Mouse (Mus musculus) neural tube, embryonic 11.5 days (tissue): ENCODE measurements at regions not wholly inside any gene's neighbourhood (a gene's known extent, or its start where the extent isn't known, plus 50 kb on each side); places are given as distances from the start of the nearest gene placed in this dataset.

Experiments used
- ATAC-seq: fragments of 200-750 bp; cut with Nextera tagmentation; 2 replicates; pipeline ENCODE4 v1.8.0; 2017; ENCODE audit warnings: moderate number of reproducible peaks, mild to moderate bottlenecking, moderate TSS enrichment, moderate library complexity; ENCODE audit not compliant: insufficient read depth, low FRiP score, low TSS enrichment
- DNase-seq: peaks from one replicate; pipeline ENCODE4 v3.0.0-alpha.2; 2015; ENCODE audit warnings: low spot score
- H3K27ac ChIP-seq: fragments of 300-500 bp; sonication (generic); 2 replicates; pipeline ENCODE4 v1.5.1; 2014; ENCODE audit warnings: low read depth, mild to moderate bottlenecking, low read length
- H3K27me3 ChIP-seq: fragments of 300-500 bp; sonication (generic); 2 replicates; pipeline ENCODE4 v1.6.1; 2014; ENCODE audit warnings: mild to moderate bottlenecking, low read length, mixed read lengths; ENCODE audit not compliant: control insufficient read depth, insufficient read depth
- H3K36me3 ChIP-seq: fragments of 300-500 bp; sonication (generic); 2 replicates; pipeline ENCODE4 v1.6.1; 2014; ENCODE audit warnings: mild to moderate bottlenecking, low read length, moderate library complexity, mixed read lengths; ENCODE audit not compliant: control insufficient read depth, insufficient read depth
- H3K4me1 ChIP-seq: fragments of 300-500 bp; sonication (generic); 2 replicates; pipeline ENCODE4 v1.6.1; 2014; ENCODE audit warnings: low read length, mixed read lengths; ENCODE audit not compliant: control insufficient read depth, insufficient read depth
- H3K4me2 ChIP-seq: fragments of 300-500 bp; sonication (generic); 2 replicates; pipeline ENCODE4 v1.6.1; 2014; ENCODE audit warnings: low read depth, mild to moderate bottlenecking, moderate library complexity
- H3K4me3 ChIP-seq: fragments of 300-500 bp; sonication (generic); 2 replicates; pipeline ENCODE4 v1.5.1; 2014; ENCODE audit warnings: low read depth, low read length
- H3K9ac ChIP-seq: fragments of 300-500 bp; sonication (generic); 2 replicates; pipeline ENCODE4 v1.6.1; 2014; ENCODE audit warnings: mild to moderate bottlenecking, low read length
- H3K9me3 ChIP-seq: fragments of 300-500 bp; sonication (generic); 2 replicates; pipeline ENCODE4 v1.6.1; 2016; ENCODE audit warnings: low read length; ENCODE audit not compliant: control insufficient read depth
- WGBS: fragments of 180-500 bp; shearing (Covaris S2); extraction: QIAGEN DNeasy Blood & Tissue Kit; methylation state at CpG from one replicate; pipeline ENCODE4 v1.1.7; 2014; 5-methylcytosine and 5-hydroxymethylcytosine counted together

GRCm38 (mm10) chr11:20468319-20469018 is 74.6 kb upstream of the Sertad2 start:
- Histone ChIP-seq H3K36me3 (no peaks in the 10 kb centered on the region), H3K4me3 (no peak overlapping the region), H3K27ac (no peak overlapping the region), H3K27me3 (no peaks in the 10 kb centered on the region), H3K4me1 (no peaks in the 10 kb centered on the region), H3K9ac (no peak overlapping the region), H3K9me3 (no peaks in the 10 kb centered on the region), H3K4me2 (no peak overlapping the region)
- WGBS = 78% methylated on average over 12 of the region's 12 CpGs
- DNase-seq (no peak), ATAC-seq (no peak)

- H3K4me1 ChIP-seq = no peaks in the 10 kb centered on the region
- no peak for ATAC-seq
- H3K27ac ChIP-seq = no peak overlapping the region
- DNase-seq = no peak
- no peak overlapping the region for H3K9ac ChIP-seq
- no peaks in the 10 kb centered on the region for H3K36me3 ChIP-seq
- 45% methylated on average over 5 of the region's 5 CpGs for WGBS
- no peaks in the 10 kb centered on the region for H3K27me3 ChIP-seq
- H3K4me2 ChIP-seq = no peak overlapping the region
- no peaks in the 10 kb centered on the region for H3K9me3 ChIP-seq
- H3K4me3 ChIP-seq = no peak overlapping the region
Observed at GRCm38 (mm10) chr11:20469368-20469767, 73.7 kb upstream of the Sertad2 start.

DNA sequence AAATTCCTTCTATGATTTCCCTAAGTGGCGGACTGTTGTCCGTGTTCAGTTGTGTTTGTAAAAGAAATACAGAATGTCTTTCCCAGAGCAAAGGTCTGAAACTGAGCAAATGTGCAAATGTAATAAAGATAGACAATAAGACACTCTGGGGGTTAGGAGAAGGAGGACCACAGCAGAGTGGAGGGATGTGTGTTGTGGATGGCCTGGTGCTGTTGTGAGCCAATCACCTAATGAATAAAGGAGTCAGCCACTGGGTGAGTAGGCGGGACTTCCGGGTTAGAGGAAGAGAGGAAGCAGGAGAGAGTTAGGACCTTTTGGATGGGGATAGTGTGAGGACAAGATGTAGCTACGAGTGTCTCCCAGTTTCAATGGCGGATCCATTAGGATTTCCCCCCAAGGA is 72.7 kb upstream of the Sertad2 start:
- H3K36me3 ChIP-seq = no peaks in the 10 kb centered on the region
- no peak overlapping the region for H3K27ac ChIP-seq
- no peak for DNase-seq
- H3K4me3 ChIP-seq = no peak overlapping the region
- no peak overlapping the region for H3K9ac ChIP-seq
- WGBS = 92% methylated on average over 6 of the region's 6 CpGs
- no peaks in the 10 kb centered on the region for H3K27me3 ChIP-seq
- ATAC-seq = no peak
- no peak overlapping the region for H3K4me2 ChIP-seq
- no peaks in the 10 kb centered on the region for H3K4me1 ChIP-seq
- no peaks in the 10 kb centered on the region for H3K9me3 ChIP-seq

DNA sequence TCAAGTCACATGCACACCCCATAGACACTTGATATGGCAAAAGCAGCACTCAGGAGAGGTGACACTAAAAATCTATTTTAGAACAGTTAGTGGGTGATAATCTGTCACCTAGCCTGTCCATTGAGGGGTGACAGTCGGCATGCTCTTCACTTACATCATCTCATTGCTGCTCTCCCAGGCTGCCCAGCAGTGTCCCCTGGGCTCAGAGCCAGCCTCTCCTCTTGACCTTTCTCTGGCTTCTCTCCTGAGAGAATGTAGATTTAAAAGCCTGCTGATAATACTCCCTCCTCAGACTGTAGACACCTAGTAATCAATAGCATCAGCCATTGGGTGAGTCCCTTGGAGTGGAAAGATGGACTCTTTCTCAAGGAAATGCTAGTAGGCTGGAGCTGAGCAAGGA is 70.7 kb upstream of the Sertad2 start:
- DNase-seq = no peak
- no peaks in the 10 kb centered on the region for H3K27me3 ChIP-seq
- WGBS = 87% methylated on average over 1 of the region's 1 CpGs
- H3K27ac ChIP-seq = no peak overlapping the region
- H3K36me3 ChIP-seq = no peaks in the 10 kb centered on the region
- ATAC-seq = no peak
- H3K4me3 ChIP-seq = no peak overlapping the region
- no peaks in the 10 kb centered on the region for H3K4me1 ChIP-seq
- H3K9me3 ChIP-seq = no peaks in the 10 kb centered on the region
- H3K4me2 ChIP-seq = no peak overlapping the region
- H3K9ac ChIP-seq = no peak overlapping the region

DNA sequence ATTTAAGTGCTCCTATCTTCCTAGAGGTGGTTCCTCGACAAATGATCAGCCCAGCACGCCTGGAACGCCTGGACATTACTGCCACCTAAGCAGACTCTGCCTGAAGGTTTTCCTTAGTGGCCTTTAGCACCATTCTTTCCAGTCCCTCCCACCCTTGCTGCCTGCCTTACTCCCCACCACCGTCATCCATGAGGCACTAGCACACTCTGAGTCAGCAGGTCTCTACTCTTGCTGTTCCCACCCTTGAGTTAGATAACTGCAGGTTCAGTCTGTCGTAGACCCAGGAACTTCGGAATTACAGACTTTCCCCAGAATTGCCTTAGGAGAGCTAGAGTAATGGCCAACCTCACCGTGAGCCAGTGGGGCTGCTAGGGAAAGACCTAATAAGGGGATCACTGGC is 67.4 kb upstream of the Sertad2 start:
- Histone ChIP-seq H3K27me3 (no peaks in the 10 kb centered on the region), H3K4me1 (no peaks in the 10 kb centered on the region), H3K9me3 (no peaks in the 10 kb centered on the region), H3K4me3 (no peak overlapping the region), H3K9ac (no peak overlapping the region), H3K4me2 (no peak overlapping the region), H3K27ac (no peak overlapping the region), H3K36me3 (no peaks in the 10 kb centered on the region)
- WGBS = 83% methylated on average over 7 of the region's 7 CpGs
- ATAC-seq (no peak), DNase-seq (no peak)

DNA sequence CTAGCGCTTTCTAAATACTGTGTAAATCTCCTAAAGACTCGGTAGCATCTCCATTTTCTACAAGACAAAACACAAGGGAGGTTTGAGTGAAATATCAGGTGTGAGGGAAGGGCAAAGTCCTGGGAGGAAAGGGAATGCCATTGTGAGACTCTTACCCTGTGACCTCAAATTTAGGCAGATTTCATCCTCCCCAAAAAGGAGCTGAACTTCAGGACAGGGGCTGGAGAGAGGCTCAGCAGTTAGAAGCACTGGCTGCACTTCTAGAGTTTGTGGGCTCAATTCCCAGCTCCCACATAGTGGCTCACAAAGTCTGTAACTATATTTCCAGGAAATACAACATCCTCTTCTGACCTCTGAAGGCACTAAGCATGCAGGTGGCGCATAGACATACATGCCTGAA is 66.6 kb upstream of the Sertad2 start:
- no peak overlapping the region for H3K27ac ChIP-seq
- H3K4me2 ChIP-seq = no peak overlapping the region
- H3K36me3 ChIP-seq = no peaks in the 10 kb centered on the region
- no peak overlapping the region for H3K4me3 ChIP-seq
- no peak overlapping the region for H3K9ac ChIP-seq
- H3K27me3 ChIP-seq = no peaks in the 10 kb centered on the region
- DNase-seq (no peak), ATAC-seq (no peak)
- no peaks in the 10 kb centered on the region for H3K9me3 ChIP-seq
- H3K4me1 ChIP-seq = no peaks in the 10 kb centered on the region
- 87% methylated on average over 3 of the region's 3 CpGs for WGBS

DNA sequence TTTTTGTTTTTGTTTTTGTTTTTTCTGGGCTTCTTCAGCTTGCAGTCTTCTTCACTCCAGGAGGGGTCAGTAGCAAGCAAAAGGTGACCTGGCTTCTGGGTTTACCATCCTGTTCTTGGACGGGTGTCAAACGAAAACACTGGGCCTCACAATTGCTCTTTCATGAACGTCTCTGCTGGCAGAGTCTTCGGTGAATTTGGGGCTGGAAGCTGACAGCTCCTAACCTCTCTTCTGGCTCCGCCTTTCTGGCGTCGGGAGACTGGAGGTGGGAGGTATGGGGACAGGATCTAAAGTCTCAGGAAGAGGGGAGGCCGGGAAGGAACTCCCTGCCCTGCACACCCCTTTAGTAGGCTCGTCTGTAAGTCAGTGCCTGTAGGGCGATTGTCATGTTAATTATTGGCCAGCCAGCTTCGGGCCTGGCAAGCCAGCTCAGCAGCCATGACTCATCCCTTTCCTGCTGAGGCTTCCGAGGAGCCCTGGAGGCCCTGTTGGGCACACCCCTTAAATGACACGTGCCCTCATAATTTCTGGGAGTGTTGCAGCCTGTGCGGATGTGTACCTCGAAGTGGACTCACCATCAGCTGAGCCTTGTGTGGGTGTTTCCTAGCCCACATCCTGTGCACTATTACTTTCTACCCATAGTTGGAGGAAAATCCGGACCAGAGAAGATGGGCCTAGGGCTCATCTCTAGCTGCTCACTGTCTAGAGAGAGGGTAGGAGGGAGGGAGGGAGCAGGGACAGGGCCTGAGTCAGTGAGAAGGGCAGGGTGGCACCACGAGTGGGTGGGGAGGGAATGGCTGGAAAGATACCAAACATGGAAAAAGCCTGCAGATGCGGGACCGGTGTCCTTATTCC is 65.6 kb upstream of the Sertad2 start:
- no peaks in the 10 kb centered on the region for H3K4me1 ChIP-seq
- H3K4me2 ChIP-seq = peak overlapping the region; percentile 26
- H3K27ac ChIP-seq = no peak overlapping the region
- no peak overlapping the region for H3K4me3 ChIP-seq
- H3K9ac ChIP-seq = no peak overlapping the region
- no peaks in the 10 kb centered on the region for H3K9me3 ChIP-seq
- no peaks in the 10 kb centered on the region for H3K27me3 ChIP-seq
- ATAC-seq = peak; percentile 75
- peak; percentile 53 for DNase-seq
- H3K36me3 ChIP-seq = no peaks in the 10 kb centered on the region
- 13% methylated on average over 19 of the region's 19 CpGs for WGBS

- no peak overlapping the region for H3K27ac ChIP-seq
- no peak for DNase-seq
- H3K4me3 ChIP-seq = no peak overlapping the region
- H3K27me3 ChIP-seq = no peaks in the 10 kb centered on the region
- WGBS = 86% methylated on average over 3 of the region's 3 CpGs
- no peak for ATAC-seq
- no peaks in the 10 kb centered on the region for H3K36me3 ChIP-seq
- no peaks in the 10 kb centered on the region for H3K4me1 ChIP-seq
- H3K4me2 ChIP-seq = no peak overlapping the region
- no peak overlapping the region for H3K9ac ChIP-seq
- H3K9me3 ChIP-seq = no peaks in the 10 kb centered on the region
Observed at GRCm38 (mm10) chr11:20480632-20481031, 62.4 kb upstream of the Sertad2 start.

DNA sequence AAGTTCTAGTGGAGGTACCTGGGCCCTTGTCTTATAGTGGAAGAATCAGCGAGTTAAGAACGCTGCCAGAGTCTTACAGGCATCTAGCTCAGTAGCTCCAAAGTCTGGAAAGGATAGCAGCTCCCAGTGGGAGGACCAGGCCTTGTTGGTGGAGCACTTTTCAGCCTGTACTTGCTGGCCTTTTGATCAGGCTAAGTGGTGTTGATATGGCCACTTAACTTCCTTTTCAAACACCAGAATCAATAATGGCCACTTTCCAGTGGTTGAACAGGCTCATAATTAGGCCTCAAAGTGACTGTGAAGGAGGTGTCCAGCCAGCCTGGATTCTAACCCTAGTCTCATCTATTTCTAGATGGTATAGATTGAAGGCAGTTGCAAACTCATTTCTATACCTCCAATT is 57.7 kb upstream of the Sertad2 start:
- H3K27ac ChIP-seq = no peak overlapping the region
- H3K4me3 ChIP-seq = no peak overlapping the region
- H3K27me3 ChIP-seq = no peaks in the 10 kb centered on the region
- no peaks in the 10 kb centered on the region for H3K36me3 ChIP-seq
- H3K4me2 ChIP-seq = no peak overlapping the region
- no peak for DNase-seq
- 90% methylated on average over 2 of the region's 2 CpGs for whole genome bisulfite sequencing
- no peak for ATAC-seq
- no peaks in the 10 kb centered on the region for H3K9me3 ChIP-seq
- no peaks in the 10 kb centered on the region for H3K4me1 ChIP-seq
- no peak overlapping the region for H3K9ac ChIP-seq
